Mouse (Mus musculus) hindbrain, embryonic 15.5 days (tissue): ENCODE measurements around the gene Timm13. TPM values are rescaled to one million over a fixed set of nuclear protein-coding genes. Genes with fewer than 3 reads are reported as not detected.
A peak's percentile ranks its signal among the peaks of the same experiment; 100 is the strongest.

Experiments
- ATAC-seq: fragments of 200-750 bp; cut with Nextera tagmentation; 2 replicates; pipeline ENCODE4 v1.8.0; 2017; ENCODE audit warnings: low read depth, moderate number of reproducible peaks, moderate TSS enrichment; ENCODE audit not compliant: low FRiP score
- H3K27ac ChIP-seq: fragments of 300-500 bp; sonication (generic); replicated peaks from 2 replicates; pipeline ENCODE4 v1.5.1; 2015; ENCODE audit warnings: mild to moderate bottlenecking, inconsistent platforms
- H3K27me3 ChIP-seq: fragments of 300-500 bp; sonication (generic); 2 replicates; pipeline ENCODE4 v1.6.1; 2015; ENCODE audit warnings: control low read depth, inconsistent platforms
- H3K36me3 ChIP-seq: fragments of 300-500 bp; sonication (generic); 2 replicates; pipeline ENCODE4 v1.6.1; 2015; ENCODE audit warnings: control low read depth, inconsistent platforms
- H3K4me1 ChIP-seq: fragments of 300-500 bp; sonication (generic); replicated peaks from 2 replicates; pipeline ENCODE4 v1.6.1; 2015; ENCODE audit warnings: control low read depth, inconsistent platforms
- H3K4me2 ChIP-seq: fragments of 300-500 bp; sonication (generic); 2 replicates; pipeline ENCODE4 v1.6.1; 2015; ENCODE audit warnings: moderate library complexity, mild to moderate bottlenecking, inconsistent platforms
- H3K4me3 ChIP-seq: fragments of 300-500 bp; sonication (generic); 2 replicates; pipeline ENCODE4 v1.5.1; 2015; ENCODE audit warnings: mild to moderate bottlenecking, inconsistent platforms
- H3K9ac ChIP-seq: fragments of 300-500 bp; sonication (generic); 2 replicates; pipeline ENCODE4 v1.6.1; 2015; ENCODE audit warnings: inconsistent platforms
- H3K9me3 ChIP-seq: fragments of 300-500 bp; sonication (generic); 2 replicates; pipeline ENCODE4 v1.6.1; 2016; ENCODE audit warnings: control low read depth, inconsistent platforms
- WGBS: fragments of 180-500 bp; shearing (Covaris S2); methylation state at CpG from one replicate; pipeline ENCODE4 v1.1.7; 2015; 5-methylcytosine and 5-hydroxymethylcytosine counted together
- polyA plus RNA-seq: library from polyadenylated mRNA; unstranded; fragments of >200 nt; fragmentation: Nextera tagmentation; extraction: Ambion mirVana; gene quantifications from 2 replicates; pipeline ENCODE4 v1.2.1, GENCODE M21; 2015

Timm13 gene
- polyA plus RNA-seq, 1 experiment from 2014 or later: 329 TPM

- peaks cover 20% of the 10 kb centered on the region; the same call in 1 of the 2 replicates for H3K36me3 ChIP-seq
- WGBS: under 1% methylated on average over 81 of the region's 81 CpGs
- peak; percentile 88 for ATAC-seq
- peak within 1 kb of the TSS; percentile 84 for H3K27ac ChIP-seq
- H3K9ac ChIP-seq: peak within 1 kb of the TSS; percentile 95
- peaks cover 45% of the 10 kb centered on the region for H3K4me1 ChIP-seq
- H3K9me3 ChIP-seq: no peaks in the 10 kb centered on the region
- H3K4me2 ChIP-seq: peak within 1 kb of the TSS; percentile 99
- no peaks in the 10 kb centered on the region for H3K27me3 ChIP-seq
- H3K4me3 ChIP-seq: peak within 1 kb of the TSS; percentile 99
Measured at GRCm38 (mm10) chr10:80854913-80855748, 45.6 kb downstream of the Timm13 start, which contains the start of the genes Lsm7 and Sppl2b. Lsm7 (minus strand) TSS chr10:80855209. Sppl2b (plus strand) TSS chr10:80855275.

Other genes starting within 250 kb of the Timm13 start
- 83.6 and 93.2 TPM in 2 replicates for gene Btbd2, start 243.9 kb downstream of the Timm13 start, polyA plus RNA-seq
- 56.7 and 61.0 TPM in 2 replicates for gene Mknk2, start 222.9 kb downstream of the Timm13 start, polyA plus RNA-seq
- 57.5 and 60.2 TPM in 2 replicates for gene Mob3a, start 199.0 kb downstream of the Timm13 start, polyA plus RNA-seq
- 39.2 and 46.1 TPM in 2 replicates for gene Izumo4, start 198.8 kb downstream of the Timm13 start, polyA plus RNA-seq
- 109 and 120 TPM in 2 replicates for gene Ap3d1, start 158.7 kb downstream of the Timm13 start, polyA plus RNA-seq
- 18.3 and 21.6 TPM in 2 replicates for gene Dot1l, start 145.8 kb downstream of the Timm13 start, polyA plus RNA-seq
- 52.3 and 67.4 TPM in 2 replicates for gene Sf3a2, start 102.8 kb downstream of the Timm13 start, polyA plus RNA-seq
- gene Plekhj1, start 102.3 kb downstream of the Timm13 start, polyA plus RNA-seq: 130 and 133 TPM in 2 replicates
- gene Amh, start 95.7 kb downstream of the Timm13 start, polyA plus RNA-seq: 0.14 and 0.21 TPM in 2 replicates
- gene Jsrp1, start 87.5 kb downstream of the Timm13 start, polyA plus RNA-seq: 0.62 and 0.95 TPM in 2 replicates
- gene Oaz1, start 74.3 kb downstream of the Timm13 start, polyA plus RNA-seq: 1,303 and 1,311 TPM in 2 replicates
- gene Lingo3, start 56.9 kb downstream of the Timm13 start, polyA plus RNA-seq: 15.8 and 18.5 TPM in 2 replicates
- gene Lsm7, start 45.8 kb downstream of the Timm13 start, polyA plus RNA-seq: 210 and 228 TPM in 2 replicates
- gene Sppl2b, start 45.7 kb downstream of the Timm13 start, polyA plus RNA-seq: 76.8 and 87.4 TPM in 2 replicates
- 0.22 and 0.33 TPM in 2 replicates for gene Tmprss9, start 29.1 kb downstream of the Timm13 start, polyA plus RNA-seq
- gene Lmnb2, start 17.3 kb upstream of the Timm13 start, polyA plus RNA-seq: 38.4 and 40.9 TPM in 2 replicates
- 6.9 and 8.5 TPM in 2 replicates for gene Gadd45b, start 29.1 kb upstream of the Timm13 start, polyA plus RNA-seq
- 19.1 and 21.4 TPM in 2 replicates for gene Gng7, start 114.0 kb upstream of the Timm13 start, polyA plus RNA-seq
- 71.6 and 81.6 TPM in 2 replicates for gene Diras1, start 124.7 kb upstream of the Timm13 start, polyA plus RNA-seq
- gene Slc39a3, start 136.5 kb upstream of the Timm13 start, polyA plus RNA-seq: 46.3 and 53.0 TPM in 2 replicates
- gene Sgta, start 159.2 kb upstream of the Timm13 start, polyA plus RNA-seq: 310 and 331 TPM in 2 replicates
- 51.2 and 51.3 TPM in 2 replicates for gene Thop1, start 169.1 kb upstream of the Timm13 start, polyA plus RNA-seq
- 0.30 and 0.39 TPM in 2 replicates for gene Creb3l3, start 197.9 kb upstream of the Timm13 start, polyA plus RNA-seq
- gene Map2k2, start 204.9 kb upstream of the Timm13 start, polyA plus RNA-seq: 248 and 259 TPM in 2 replicates
- gene Zbtb7a, start 234.3 kb upstream of the Timm13 start, polyA plus RNA-seq: 15.3 and 16.2 TPM in 2 replicates